Mouse (Mus musculus): ENCODE data around the gene Msmo1.
A peak's percentile ranks its signal among the peaks of the same experiment; 100 is the strongest.

Gene Msmo1

DNA sequence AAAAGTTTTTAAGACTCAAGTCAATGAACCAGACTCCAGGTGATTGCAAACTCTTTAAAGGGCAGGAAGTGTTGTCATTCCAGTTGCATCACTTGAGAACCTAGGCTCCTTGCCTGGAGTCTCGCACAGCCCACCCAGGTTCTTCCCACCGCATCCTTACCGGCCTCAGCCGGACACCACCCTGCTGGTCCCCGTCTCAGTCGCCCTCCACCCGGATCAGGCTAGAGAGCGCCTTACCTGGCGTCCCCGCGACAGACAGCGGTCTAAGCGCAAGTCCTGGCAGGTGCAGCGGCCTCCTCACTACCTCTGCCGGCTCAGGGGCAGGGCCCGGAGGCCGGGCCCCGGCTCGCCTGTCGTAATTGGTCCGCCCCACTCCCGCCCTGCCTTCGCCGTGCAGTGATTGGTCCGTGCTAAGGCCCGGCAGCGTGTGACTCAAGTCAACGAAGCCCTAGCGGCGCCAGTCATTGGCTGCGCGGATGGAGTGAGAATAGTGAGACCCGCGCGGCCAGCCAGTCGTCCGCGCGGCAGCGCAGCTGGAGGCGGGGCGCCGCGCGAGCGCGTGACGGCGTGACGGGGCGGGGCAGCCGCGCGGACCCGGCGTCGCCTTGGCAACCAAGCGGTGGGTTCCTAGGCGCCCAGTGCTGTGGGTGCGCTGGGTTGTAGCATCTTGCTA is at the start of gene Msmo1:
TSS of gene Msmo1 (minus strand) at position 522 of the 673 bp plus-strand sequence.
- peak; percentile 96 for DNase-seq

DNA sequence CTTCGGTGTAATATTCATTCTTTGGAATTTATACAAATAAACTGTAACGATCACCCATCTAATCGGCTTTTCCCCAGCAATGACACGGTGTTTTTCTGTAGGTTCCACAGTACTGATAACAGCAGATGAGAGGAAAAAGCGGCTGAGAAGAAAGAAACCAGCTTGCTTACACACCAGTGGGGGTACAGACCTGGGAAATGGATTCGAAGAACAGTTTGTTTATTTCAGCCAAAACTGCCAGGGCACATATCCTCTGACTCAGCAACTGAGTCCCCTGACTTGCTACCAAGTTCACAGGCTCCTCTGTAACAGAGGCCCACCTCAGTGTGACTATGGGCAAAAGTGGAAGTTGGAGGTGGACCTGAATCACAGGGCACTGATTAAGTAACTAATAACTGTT is 48.4 kb upstream of the Msmo1 start:
- no peak for DNase-seq

DNA sequence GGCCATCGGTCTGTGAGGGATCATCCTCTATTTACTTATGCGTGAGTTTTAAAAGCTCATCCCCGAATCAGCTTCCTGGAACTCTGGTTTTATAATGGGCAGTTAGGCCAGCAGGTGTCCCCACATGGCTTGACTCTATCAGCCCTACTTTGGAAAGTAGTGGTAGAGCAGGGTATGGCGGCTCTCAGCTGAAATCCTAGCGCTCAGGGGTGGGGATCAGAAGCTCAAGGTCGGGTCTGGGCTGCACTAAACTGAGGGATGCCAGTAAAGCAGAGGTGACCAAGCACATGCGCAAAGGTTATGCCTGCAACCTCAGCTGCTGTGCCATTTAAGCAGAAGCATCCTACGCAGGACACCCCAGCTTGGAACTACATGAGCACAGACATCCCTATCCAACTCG is 44.3 kb upstream of the Msmo1 start:
- DNase-seq: no peak

DNA sequence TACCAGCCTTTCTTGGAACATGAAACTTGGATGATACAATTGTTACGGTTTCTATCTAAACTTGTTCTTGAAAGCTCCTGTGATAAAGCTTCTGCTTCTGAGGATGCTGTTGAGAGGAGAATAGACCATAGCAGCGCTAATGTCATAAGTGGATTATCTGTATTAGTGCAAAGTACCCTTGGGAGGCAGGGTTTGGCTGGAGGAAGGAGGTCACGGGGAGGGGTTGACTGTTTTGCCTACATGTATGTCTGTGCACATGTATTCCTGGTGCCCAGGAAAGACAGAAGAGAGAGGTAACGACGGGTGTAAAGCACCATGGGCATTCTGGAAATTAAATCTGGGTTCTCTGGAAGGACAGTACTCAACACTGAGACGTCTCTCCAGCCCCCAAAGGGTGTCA is 40.5 kb upstream of the Msmo1 start:
- DNase-seq: no peak

DNA sequence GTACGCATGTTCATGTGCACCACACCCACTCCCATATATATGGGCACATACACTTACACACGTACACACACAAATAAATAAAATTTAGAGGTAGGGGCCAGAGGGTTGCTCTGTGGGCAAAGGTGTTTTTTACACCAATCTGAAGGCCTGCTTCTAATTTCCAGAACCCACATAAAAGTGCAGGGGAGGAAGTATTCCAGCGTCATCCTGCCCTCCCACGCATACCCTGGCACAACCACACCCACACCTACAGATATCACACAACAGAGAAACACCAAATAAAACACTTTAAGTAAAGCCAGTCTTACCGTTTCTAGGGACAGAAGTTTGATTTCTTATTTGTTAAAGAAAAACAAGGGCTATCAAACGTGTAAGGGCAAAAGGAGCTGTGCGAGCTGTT is 37.2 kb upstream of the Msmo1 start:
- no peak for DNase-seq

DNA sequence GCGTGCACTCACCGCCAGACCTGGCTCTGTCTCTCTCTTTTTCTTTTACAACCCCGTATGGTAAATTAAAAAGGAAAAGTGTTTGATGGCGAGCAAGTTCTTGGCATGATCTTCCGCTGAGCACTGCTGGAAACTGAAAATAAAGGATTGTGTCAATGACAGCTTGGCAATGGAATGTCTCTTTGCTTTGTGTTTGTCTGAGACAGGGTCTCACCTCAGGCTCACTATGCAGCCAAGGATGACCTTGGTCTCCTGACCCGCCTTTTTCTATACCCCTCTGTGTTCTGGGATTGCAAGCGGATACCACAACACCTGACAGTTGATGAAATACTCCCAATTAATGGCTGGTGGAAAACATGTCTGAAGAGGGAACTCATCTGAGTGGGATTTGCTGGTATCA is 36.0 kb upstream of the Msmo1 start:
- no peak for DNase-seq

DNA sequence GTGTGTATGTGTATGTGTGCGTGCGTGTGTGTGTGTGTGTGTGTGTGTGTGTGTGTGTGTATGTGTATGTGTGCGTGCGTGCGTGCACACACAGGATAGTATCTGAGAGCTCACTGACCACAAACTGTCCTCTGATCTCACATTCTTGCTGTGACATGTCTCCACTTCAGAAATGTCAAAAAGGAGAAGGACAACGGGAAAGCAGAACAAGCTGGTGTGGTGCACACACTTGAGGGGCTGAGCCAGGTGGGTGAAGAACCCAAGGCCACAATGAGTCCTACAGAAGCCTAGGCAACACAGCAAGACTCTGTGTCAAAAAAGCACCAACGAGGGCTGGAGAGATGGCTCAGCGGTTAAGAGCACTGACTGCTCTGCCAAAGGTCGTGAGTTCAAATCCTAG is 35.1 kb upstream of the Msmo1 start:
- no peak for DNase-seq

DNA sequence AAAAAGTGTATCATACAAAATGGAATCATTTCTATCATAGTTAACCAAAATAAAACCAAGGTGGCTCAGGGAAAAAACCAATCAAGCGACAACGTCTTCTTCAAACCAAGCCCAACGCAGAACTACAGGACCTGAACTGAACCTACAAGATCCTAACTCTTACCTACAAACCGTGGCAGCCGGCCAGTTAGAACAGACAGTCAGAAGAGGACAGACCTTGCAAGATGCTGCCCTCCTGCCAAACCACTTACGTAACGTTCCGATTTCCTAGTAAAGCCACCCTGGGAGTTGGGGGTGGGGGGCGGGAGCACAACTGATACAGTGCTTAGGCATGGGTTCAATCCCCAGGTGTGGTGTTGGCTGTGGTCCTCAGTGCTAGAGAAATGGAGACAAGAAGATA is 33.5 kb upstream of the Msmo1 start:
- DNase-seq: peak; percentile 14

DNA sequence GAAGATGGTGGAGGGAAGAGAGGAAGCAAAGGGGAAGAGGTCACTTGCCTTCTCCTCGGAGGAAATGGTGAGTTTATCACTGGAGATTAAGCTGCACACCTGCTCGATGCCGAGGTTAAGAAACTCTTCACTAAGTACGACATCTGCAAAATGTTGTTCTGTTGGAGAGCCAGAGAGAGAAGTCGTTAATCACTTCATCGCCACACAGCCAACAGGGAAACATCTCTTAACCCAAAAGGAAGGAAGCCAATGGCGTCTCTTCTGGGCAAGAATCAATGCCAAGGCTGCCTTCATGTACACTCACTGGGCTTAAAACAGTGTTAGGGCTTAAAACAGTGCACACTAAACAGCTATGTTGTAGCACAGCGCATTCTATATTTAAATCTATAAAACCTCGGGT is 30.5 kb upstream of the Msmo1 start:
- no peak for DNase-seq

DNA sequence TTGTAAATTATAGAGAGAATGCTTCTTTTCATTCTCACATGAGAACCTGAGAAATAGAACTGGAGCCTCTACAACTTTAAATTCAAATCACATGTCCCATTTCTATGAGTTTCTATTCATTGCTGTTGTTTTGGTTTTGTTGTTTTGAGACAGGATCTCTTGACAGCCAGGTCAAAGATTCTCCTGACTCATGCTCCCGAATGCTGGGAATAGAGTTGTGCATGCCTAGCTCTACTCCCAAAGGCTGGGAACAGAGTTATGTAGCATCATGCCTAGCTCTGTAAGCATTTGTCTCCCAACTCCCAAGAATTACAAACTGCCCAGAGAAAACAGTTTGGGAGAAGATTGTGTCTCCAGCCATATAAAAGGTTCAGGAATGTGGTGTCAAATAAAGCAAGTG is 29.2 kb upstream of the Msmo1 start:
- DNase-seq: no peak

DNA sequence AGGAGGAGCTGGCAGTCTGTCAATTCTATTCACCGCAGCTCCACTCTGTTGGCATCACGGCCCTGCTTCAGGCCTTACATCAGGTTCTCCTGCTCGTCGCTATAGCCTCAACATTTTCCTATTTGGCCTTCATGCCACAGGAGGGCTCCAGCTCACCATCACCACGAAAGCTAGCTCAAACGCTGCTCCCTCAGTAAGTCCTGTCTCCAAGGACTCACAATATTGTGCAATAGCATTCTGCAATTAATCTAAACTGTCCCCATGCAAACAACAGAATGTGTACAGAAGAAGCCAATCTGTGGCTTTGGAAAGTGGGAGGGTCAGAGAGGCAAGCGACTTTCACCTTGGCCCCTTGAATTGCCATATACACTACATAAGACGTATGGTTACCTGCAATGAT is 27.8 kb upstream of the Msmo1 start:
- peak; percentile 23 for DNase-seq

DNA sequence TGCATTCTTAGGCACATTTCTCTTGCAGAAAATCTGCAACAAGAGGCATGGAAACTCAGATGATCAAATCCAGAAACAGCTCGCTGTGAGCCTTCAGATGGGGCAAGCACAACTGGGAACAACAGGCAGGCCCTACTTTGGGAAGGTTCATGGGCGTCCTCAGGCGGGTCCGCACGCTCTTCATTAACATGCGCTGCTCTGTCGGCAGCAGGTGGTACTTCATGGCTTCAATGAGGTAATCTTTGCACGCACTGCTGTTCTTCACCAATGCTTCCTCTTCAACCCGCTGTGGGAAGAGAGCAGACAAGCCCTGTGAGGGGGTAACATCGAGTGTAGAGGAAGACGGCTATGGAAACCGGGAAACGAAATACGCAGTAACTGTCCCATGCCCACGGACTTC is 24.4 kb upstream of the Msmo1 start:
- no peak for DNase-seq

DNA sequence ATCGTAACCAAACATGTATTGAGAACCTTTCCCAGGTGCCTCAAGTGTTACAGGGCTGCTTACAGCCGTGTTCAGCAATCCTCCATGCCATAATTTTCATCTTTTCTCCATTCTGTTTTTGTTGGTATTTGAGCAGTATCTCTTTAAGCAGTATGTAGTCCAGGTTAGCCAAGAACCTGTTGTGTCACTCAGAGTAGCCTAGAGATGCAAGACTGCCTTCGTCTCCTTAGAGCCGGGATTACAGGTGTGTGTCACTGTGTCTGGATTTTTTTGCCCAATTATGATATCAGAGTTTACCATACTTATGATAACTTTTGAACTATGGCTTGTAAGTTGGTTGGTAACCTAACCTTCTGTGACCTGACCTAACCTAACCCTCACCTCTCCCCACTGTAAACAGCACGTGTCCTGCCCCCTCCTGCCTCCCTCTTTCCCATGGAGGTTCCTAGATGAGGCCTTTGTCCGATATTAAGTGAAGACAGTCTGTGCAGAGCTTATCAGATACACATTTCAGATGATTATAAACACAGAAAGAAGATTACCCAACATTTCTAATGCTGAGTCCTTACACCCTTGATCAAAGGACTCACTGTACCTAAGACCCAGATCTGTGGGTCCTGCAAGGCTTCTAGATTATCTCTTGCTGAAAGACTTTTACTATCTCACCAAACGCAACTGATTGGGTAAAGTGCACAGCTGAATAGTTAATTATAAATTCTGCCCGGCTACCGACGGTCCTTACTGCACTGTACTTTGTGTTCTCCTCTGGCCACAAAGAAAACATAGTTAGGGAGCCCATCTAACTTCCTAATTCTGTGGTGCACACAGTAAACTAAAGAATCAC is 12.8 kb upstream of the Msmo1 start:
- DNase-seq: no peak

DNA sequence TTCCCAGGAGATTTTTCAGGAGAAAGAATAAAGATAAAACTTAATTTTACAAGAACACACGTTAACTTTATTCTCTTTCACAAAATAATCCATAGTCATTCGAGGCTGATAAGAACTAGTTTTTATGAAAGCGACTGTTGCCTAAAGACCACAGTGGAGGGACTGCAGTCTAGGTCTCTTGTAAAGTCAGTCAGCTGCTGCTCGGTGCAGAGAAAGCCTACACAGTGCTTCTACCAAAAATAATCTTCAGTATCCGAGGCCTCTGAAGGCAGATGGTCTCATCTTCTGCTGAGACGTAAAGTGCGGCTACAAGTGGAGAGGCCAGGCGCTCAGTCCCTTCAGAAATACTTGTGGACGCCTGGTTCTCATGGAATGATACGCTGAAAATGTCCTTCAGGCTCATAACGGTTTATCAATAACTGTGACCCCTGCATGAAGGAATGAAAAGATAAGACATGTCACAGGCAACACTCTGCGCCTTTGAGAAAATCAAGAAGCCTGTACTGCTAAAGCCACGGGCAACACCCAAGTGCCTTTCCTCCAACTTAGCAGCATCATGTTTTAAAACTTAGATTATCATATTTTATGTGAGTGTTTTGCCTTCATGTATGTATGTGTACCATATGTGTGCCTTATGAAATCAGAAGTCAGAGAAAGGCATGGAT is 7.1 kb upstream of the Msmo1 start:
- DNase-seq: no peak

DNA sequence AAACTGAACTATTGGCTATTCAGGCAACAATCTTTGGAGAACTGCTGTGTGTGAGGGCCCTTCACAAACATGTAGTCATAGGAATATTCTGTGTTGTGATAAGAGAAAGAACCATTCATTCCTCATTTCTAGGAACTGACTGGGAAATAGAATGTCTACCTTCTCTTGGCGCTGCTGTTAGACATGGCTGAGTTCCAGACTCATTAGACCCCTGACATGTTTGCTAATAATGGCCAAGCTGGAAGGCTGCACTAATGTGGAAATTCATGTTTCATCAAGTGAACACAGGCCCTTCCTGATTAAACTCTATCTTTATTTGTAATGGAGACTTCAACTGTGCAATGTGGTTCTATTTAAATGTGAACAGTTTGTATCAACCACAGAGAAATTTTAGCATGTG is 5.3 kb upstream of the Msmo1 start:
- DNase-seq: no peak

DNA sequence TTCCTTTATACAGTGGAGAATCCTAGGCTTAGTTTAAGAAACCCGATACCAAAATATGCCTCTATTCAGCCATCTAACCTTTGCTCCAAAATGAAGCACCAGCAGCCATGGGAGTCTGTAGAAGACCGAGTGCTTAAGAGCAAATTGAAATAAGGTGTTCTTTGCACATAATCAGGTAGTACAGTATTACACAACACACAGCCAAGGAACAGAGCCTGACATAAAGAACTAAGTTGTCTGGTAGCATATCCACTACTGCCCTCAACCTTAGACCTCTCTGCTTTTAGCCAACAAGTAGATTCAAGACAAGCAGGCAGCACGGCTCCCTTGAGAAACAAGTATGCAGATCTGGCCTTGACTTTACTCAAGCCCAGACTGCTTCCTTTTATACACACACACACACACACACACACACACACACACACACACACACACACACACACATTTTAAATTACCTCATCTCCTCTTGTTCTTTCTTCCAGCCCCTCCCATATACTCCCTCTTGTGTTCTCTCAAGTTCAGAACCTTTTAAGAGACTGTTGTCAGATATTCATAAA is 3.3 kb upstream of the Msmo1 start:
- DNase-seq: no peak

DNA sequence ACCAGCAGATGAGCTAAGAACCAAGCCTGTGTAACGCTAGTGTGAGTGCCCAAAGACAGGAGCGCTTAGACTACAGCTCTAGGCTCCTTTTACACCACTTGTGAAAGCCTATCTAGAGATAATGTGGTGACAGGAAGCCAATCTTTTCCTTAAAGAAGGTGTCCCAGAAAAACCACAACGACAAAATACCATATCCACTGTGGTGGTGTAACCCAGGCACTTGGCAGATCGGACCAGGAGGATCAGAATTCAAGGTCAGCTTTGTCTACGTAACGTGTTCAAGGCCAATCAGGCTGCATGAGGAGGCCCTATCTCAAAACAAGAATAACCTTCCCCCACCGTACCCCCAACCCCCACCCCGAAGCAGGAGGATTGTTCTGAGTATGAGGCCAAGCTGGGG is 1.6 kb upstream of the Msmo1 start:
- DNase-seq: no peak

DNA sequence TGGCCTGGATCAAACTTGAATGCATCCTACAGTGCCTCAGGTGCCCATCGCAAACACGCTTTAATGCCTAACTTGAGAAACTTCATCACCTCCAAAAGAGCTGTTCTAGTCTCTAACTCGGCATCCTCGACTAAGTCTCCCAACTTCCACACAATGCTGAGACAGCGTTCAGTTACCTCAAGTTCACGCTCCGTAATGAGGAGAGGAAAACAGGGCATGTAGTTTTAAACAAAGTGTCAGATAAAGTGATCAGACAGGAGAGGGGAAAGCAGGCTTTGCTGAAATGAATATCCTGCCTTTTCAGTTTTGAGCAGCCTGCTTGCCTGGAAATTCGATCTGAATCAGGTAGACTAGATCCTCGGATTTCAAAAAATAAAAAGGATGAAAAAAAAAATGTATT is 996 bp downstream of the Msmo1 start:
- DNase-seq: no peak

DNA sequence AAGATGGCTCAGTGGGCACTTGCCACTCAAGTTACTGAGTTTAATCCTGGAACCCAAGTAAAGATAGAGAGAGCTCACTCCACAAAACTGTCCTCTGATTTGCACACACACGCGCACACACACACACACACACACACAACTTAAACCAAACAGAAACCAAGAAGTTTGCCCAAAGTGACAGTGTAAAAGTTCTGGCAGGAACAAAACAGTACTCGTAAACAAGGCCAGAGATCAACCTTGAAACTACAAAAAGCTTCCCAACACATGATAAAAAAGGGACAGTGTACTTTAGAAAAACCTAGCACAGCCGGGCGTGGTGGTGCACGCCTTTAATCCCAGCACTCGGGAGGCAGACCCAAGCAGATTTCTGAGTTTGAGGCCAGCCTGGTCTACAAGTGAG is 5.4 kb downstream of the Msmo1 start:
- no peak for DNase-seq

DNA sequence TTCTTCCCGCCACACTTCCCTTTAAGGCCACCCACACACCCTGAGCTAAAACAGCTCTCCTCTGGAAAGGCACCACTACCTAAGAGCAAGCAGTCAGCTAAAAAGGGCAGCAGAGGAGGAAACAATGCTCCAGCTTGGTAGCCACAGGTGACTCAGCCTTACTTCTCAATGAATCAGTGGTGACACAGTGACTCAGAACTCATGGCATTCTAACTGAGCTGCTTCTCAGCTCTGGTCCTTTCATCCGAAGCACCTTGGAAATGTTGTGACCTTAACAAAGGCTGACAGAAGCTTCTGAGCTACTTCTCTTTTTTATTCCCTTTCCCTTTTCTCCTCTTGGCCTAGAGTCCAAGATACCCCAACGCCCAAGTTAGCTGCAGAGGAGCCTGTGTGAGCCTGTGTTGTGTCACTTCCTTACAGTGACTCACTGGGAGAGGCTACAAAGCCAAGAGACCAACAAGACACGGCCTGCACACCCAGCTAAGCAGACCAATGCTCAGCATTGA is 7.3 kb downstream of the Msmo1 start:
- no peak for DNase-seq

DNA sequence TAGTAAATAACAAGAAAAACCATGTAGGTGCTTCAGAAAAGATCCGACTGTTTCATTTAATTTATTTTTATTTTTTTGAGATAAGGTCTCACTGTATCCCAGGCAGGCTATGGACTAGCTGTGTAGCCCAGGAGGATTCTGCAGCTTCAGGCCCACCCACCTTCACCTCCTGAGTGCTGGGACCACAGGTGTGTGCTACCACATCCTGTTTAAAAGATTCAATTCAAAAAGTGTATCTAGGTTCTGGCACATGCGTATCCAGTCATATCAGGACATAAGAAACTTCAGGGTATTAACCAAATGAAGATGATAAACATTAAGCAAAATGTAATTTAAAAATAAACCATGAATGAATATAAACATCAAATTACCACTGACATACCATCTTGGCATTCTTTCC is 10.4 kb downstream of the Msmo1 start:
- DNase-seq: no peak

DNA sequence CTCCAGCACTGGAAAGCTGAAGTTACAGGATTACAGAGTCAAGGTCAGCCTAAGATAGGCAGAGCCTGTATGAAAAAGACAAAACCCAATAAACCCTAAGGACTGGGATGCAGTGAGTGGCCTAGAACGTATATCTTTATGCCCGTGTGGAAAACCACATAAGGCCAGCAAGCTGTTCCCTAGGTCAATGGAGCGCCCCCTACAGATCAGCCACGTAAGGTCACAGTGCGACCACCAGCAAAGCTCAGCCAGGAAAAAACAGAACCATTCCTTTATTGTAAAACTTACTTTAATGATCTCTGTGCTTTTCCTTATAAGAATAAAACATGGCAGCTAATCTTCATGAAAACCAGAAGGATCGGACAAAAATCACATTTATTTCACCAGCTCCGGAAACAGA is 15.7 kb downstream of the Msmo1 start:
- DNase-seq: no peak

DNA sequence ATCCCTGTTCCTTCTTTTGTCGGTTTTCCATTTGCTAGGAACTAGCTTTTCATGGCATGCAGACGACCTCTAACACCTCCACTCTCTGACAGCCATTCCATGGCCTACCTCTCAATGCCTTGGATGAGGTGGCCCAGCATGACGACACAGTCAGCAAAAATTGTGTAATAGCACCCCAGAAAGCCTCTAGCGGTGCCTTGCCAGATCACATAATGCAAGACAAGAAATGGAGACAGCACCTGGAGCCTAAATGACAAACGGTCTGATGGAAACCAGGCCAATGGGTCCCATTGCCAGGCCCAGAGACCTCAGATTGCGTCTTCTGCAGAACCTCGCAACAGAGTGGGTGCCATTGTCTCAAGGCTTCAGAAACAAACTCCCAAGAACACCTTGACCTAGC is 21.1 kb downstream of the Msmo1 start:
- no peak for DNase-seq

DNA sequence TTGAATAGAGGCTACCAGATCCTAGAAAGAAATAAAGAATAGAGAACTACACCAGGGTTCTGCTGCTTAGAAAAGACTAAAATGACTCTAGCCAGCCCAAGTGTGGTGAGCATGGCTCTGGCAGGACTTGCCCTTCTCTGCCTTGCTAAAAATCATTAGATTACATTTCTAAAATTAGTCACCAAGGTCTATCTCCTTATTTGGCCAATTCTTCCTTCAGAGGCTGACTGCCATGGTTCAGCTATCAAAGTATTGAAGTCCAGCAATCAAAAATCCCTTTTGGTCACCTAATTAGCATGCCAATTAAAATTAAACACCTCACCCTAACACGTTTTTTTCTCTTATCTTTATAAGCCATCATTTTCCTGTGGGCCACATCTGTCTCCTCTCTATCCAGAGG is 22.0 kb downstream of the Msmo1 start:
- no peak for DNase-seq

All from cerebellum, adult 11 months (tissue).